Mouse (Mus musculus): ENCODE results near the gene Gprin1.

The Gprin1 gene

GRCm38 (mm10) chr13:54726131-54726530, 23.5 kb downstream of the Gprin1 start:
- no peak for DNase-seq (ENCODE audit: extremely low spot score)

GRCm38 (mm10) chr13:54723143-54723542, 26.5 kb downstream of the Gprin1 start:
- no peak for DNase-seq (ENCODE audit: extremely low spot score)

GRCm38 (mm10) chr13:54716916-54717315, 32.8 kb downstream of the Gprin1 start:
- DNase-seq (ENCODE audit: extremely low spot score) = peak; percentile 50

- DNase-seq (ENCODE audit: extremely low spot score) = no peak
Observed at GRCm38 (mm10) chr13:54714996-54715395, 34.7 kb downstream of the Gprin1 start.

- no peak for DNase-seq (ENCODE audit: extremely low spot score)
Observed at GRCm38 (mm10) chr13:54714393-54714792, 35.3 kb downstream of the Gprin1 start.

GRCm38 (mm10) chr13:54710866-54711265, 38.8 kb downstream of the Gprin1 start:
- DNase-seq (ENCODE audit: extremely low spot score) = no peak

GRCm38 (mm10) chr13:54704890-54705289, 44.8 kb downstream of the Gprin1 start:
- no peak for DNase-seq (ENCODE audit: extremely low spot score)

GRCm38 (mm10) chr13:54702507-54702906, 47.2 kb downstream of the Gprin1 start:
- DNase-seq (ENCODE audit: extremely low spot score) = no peak

GRCm38 (mm10) chr13:54701243-54701642, 48.4 kb downstream of the Gprin1 start, which contains the start of gene Cdhr2:
TSS of gene Cdhr2 (plus strand) at chr13:54701461.
- no peak for DNase-seq (ENCODE audit: extremely low spot score)

GRCm38 (mm10) chr13:54695479-54696230, 54.0 kb downstream of the Gprin1 start:
- DNase-seq (ENCODE audit: extremely low spot score) = no peak

GRCm38 (mm10) chr13:54694348-54695060, 55.2 kb downstream of the Gprin1 start:
- DNase-seq (ENCODE audit: extremely low spot score) = no peak

GRCm38 (mm10) chr13:54693558-54694347, 55.9 kb downstream of the Gprin1 start, which contains the start of gene Rnf44:
TSS of gene Rnf44 (minus strand) at chr13:54693907.
- DNase-seq (ENCODE audit: extremely low spot score) = peak; percentile 100

- no peak for DNase-seq (ENCODE audit: extremely low spot score)
Observed at GRCm38 (mm10) chr13:54692711-54693557, 56.7 kb downstream of the Gprin1 start.

GRCm38 (mm10) chr13:54691737-54692136, 57.9 kb downstream of the Gprin1 start:
- DNase-seq (ENCODE audit: extremely low spot score) = no peak

- DNase-seq (ENCODE audit: extremely low spot score) = no peak
Observed at GRCm38 (mm10) chr13:54690151-54690740, 59.4 kb downstream of the Gprin1 start.

GRCm38 (mm10) chr13:54687575-54688424, 61.9 kb downstream of the Gprin1 start:
- DNase-seq (ENCODE audit: extremely low spot score) = peak; percentile 99

- peak; percentile 84 for DNase-seq (ENCODE audit: extremely low spot score)
Observed at GRCm38 (mm10) chr13:54687096-54687495, 62.6 kb downstream of the Gprin1 start.
